Mouse (Mus musculus): ENCODE results near the gene Rangap1. TPM values are rescaled to one million over a fixed set of nuclear protein-coding genes. Genes with fewer than 3 reads are reported as not detected.

The Rangap1 gene
- polyA plus RNA-seq, 1 experiment, result 158 TPM

DNA sequence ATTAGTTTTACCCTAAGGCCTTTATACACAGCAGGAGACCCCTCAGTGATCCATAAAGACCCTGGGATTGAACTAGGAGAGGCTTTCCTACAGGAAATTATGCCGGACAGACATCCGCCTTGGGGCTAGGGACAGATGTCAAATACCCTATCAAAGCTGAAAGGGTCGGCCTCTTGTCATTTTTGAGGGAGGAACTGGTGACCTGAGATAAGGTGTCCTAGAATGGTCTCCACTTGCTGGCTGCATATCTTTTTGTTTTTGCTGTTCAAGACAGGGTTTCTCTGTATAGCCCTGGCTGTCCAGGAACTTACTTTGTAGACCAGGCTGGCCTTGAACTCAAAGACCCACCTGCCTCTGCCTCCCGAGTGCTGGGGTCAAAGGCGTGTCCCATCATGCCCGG is 19.2 kb upstream of the Rangap1 start:
- H3K36me3 ChIP-seq (ENCODE audit: control insufficient read depth, insufficient read depth, low read length, poor library complexity, severe bottlenecking), result no peaks in the 10 kb centered on the region
- H3K9ac ChIP-seq (ENCODE audit: low read depth, poor library complexity, severe bottlenecking), result no peak overlapping the region
- H3K4me1 ChIP-seq (ENCODE audit: control insufficient read depth, insufficient read depth, low read length), result no peaks in the 10 kb centered on the region
- no peak for TF ChIP-seq EP300 (IDR thresholded peaks at IDR 0.05; ENCODE audit: insufficient read depth, low read depth, low read length)
- TF ChIP-seq CTCF (IDR thresholded peaks at IDR 0.05; ENCODE audit: low read depth, low read length), result no peak
- no peak for TF ChIP-seq POLR2A (IDR thresholded peaks at IDR 0.05; ENCODE audit: insufficient read depth, low read length)
- no peak overlapping the region for H3K4me3 ChIP-seq (ENCODE audit: low read depth, low read length)
- no peaks in the 10 kb centered on the region for H3K9me3 ChIP-seq (replicated peaks; ENCODE audit: control insufficient read depth, insufficient read depth, low read length, poor library complexity, severe bottlenecking)
- H3K27ac ChIP-seq (ENCODE audit: insufficient read depth, low read length), result no peak overlapping the region
- H3K27me3 ChIP-seq (ENCODE audit: control insufficient read depth, insufficient read depth, low read length, poor library complexity, severe bottlenecking), result no peaks in the 10 kb centered on the region

DNA sequence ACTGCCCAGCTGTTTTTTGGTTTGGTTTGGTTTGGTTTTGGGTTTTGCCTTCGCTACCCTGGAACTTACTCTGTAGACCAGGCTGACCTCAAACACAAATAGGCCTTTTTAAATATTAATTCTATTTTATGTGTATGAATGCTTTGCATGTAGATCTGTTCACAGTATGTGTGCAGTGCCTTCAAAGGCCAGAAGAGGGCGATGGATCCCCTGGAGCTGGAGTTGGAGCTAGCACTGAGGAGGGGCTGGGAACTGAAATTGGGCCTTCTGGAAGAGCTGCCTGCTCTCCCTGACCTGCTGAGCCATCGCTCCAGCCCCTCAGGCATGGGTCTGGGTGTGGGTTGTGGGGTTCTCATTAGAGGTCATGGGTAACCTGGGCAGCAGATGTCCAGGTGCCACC is 16.6 kb upstream of the Rangap1 start:
- H3K27ac ChIP-seq (ENCODE audit: insufficient read depth, low read length), result no peak overlapping the region
- no peaks in the 10 kb centered on the region for H3K4me1 ChIP-seq (ENCODE audit: control insufficient read depth, insufficient read depth, low read length)
- peak; percentile 31 for TF ChIP-seq CTCF (IDR thresholded peaks at IDR 0.05; ENCODE audit: low read depth, low read length)
- TF ChIP-seq EP300 (IDR thresholded peaks at IDR 0.05; ENCODE audit: insufficient read depth, low read depth, low read length), result no peak
- TF ChIP-seq POLR2A (IDR thresholded peaks at IDR 0.05; ENCODE audit: insufficient read depth, low read length), result no peak
- no peaks in the 10 kb centered on the region for H3K36me3 ChIP-seq (ENCODE audit: control insufficient read depth, insufficient read depth, low read length, poor library complexity, severe bottlenecking)
- H3K4me3 ChIP-seq (ENCODE audit: low read depth, low read length), result no peak overlapping the region
- H3K9ac ChIP-seq (ENCODE audit: low read depth, poor library complexity, severe bottlenecking), result no peak overlapping the region
- no peaks in the 10 kb centered on the region for H3K27me3 ChIP-seq (ENCODE audit: control insufficient read depth, insufficient read depth, low read length, poor library complexity, severe bottlenecking)
- H3K9me3 ChIP-seq (replicated peaks; ENCODE audit: control insufficient read depth, insufficient read depth, low read length, poor library complexity, severe bottlenecking), result no peaks in the 10 kb centered on the region

DNA sequence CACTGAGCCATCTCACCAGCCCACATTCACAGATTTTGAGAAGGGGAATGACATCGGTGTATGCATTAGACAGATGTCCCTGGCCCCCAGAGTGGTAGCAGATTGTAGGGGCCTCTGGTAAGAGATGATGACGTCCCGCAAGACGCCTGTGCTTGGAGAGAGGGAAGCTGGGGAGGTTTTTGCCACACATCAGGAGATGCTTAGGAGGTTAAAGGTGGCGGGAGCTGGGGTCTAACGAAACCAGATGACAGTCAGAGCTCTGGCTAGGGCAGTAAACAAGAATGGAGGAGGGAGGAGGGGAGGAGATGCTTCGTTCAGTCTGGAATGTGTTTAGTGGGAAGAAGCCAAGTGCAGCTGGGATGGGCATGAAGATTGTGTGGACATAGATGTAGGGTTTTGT is 16.1 kb upstream of the Rangap1 start:
- H3K4me3 ChIP-seq (ENCODE audit: low read depth, low read length), result no peak overlapping the region
- no peak for TF ChIP-seq CTCF (IDR thresholded peaks at IDR 0.05; ENCODE audit: low read depth, low read length)
- no peak for TF ChIP-seq POLR2A (IDR thresholded peaks at IDR 0.05; ENCODE audit: insufficient read depth, low read length)
- no peak for TF ChIP-seq EP300 (IDR thresholded peaks at IDR 0.05; ENCODE audit: insufficient read depth, low read depth, low read length)
- no peaks in the 10 kb centered on the region for H3K36me3 ChIP-seq (ENCODE audit: control insufficient read depth, insufficient read depth, low read length, poor library complexity, severe bottlenecking)
- no peaks in the 10 kb centered on the region for H3K9me3 ChIP-seq (replicated peaks; ENCODE audit: control insufficient read depth, insufficient read depth, low read length, poor library complexity, severe bottlenecking)
- H3K27ac ChIP-seq (ENCODE audit: insufficient read depth, low read length), result no peak overlapping the region
- no peaks in the 10 kb centered on the region for H3K27me3 ChIP-seq (ENCODE audit: control insufficient read depth, insufficient read depth, low read length, poor library complexity, severe bottlenecking)
- H3K9ac ChIP-seq (ENCODE audit: low read depth, poor library complexity, severe bottlenecking), result no peak overlapping the region
- H3K4me1 ChIP-seq (ENCODE audit: control insufficient read depth, insufficient read depth, low read length), result no peaks in the 10 kb centered on the region

DNA sequence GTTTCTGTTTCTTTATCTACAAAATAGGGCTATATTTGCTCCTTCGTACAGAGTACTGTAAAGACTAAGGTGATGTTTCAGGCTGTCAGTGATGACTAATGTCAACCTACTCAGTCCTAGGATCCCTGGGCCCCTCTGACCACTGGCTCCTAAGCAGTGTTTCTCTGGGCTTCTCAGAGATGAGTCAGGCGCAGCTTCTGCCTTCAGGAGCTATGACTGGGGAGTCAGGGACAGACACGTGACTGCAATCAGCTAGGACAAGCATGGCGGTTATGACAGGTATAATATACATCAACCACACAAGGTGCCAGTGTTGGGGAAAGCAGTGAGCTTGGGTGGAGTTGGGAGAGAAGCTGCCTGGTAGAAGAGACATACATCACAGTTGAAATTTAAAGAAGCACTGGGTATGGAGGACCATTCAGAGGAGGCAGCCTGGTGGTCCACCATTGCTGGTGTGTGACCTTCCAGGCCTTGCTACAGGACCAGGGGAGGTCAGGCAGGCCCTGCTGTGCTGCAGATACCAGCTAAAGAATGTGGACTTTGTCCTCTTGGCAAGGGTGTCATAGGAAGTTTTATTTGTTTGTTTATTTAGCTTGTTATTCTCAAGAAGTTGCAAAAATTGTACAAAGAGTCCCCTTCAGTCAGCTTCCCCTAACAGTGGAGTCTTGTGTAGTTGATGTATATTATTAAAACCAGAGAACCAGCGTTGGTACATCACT is 15.2 kb upstream of the Rangap1 start:
- Histone ChIP-seq H3K9ac (ENCODE audit: low read depth, poor library complexity, severe bottlenecking) (no peak overlapping the region), H3K4me3 (ENCODE audit: low read depth, low read length) (no peak overlapping the region), H3K36me3 (ENCODE audit: control insufficient read depth, insufficient read depth, low read length, poor library complexity, severe bottlenecking) (no peaks in the 10 kb centered on the region), H3K9me3 (replicated peaks; ENCODE audit: control insufficient read depth, insufficient read depth, low read length, poor library complexity, severe bottlenecking) (no peaks in the 10 kb centered on the region), H3K4me1 (ENCODE audit: control insufficient read depth, insufficient read depth, low read length) (no peaks in the 10 kb centered on the region), H3K27me3 (ENCODE audit: control insufficient read depth, insufficient read depth, low read length, poor library complexity, severe bottlenecking) (no peaks in the 10 kb centered on the region), H3K27ac (ENCODE audit: insufficient read depth, low read length) (no peak overlapping the region)
- TF ChIP-seq CTCF (IDR thresholded peaks at IDR 0.05; ENCODE audit: low read depth, low read length) (no peak), EP300 (IDR thresholded peaks at IDR 0.05; ENCODE audit: insufficient read depth, low read depth, low read length) (no peak), POLR2A (IDR thresholded peaks at IDR 0.05; ENCODE audit: insufficient read depth, low read length) (no peak)

DNA sequence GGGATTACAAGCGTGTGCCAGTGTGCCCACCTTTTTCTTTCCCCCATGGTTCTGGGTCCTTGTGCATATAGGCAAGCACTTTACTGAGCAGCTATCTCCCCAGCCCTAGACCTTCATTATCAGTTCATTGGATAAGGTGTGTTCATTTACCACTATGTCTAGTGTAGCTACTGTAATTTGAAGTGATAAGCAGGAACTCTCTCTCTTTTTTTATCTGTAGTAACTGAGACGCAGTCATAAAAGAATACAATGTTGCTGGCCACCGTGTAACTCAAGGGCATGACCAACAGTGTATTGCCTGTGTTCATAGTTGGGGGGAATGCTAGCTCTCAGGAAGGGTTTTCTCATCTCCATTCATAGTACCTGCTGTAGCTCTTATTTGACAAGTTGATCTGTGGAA is 14.2 kb upstream of the Rangap1 start:
- H3K27ac ChIP-seq (ENCODE audit: insufficient read depth, low read length), result no peak overlapping the region
- H3K9me3 ChIP-seq (replicated peaks; ENCODE audit: control insufficient read depth, insufficient read depth, low read length, poor library complexity, severe bottlenecking), result no peaks in the 10 kb centered on the region
- TF ChIP-seq EP300 (IDR thresholded peaks at IDR 0.05; ENCODE audit: insufficient read depth, low read depth, low read length) (no peak), POLR2A (IDR thresholded peaks at IDR 0.05; ENCODE audit: insufficient read depth, low read length) (no peak), CTCF (IDR thresholded peaks at IDR 0.05; ENCODE audit: low read depth, low read length) (no peak)
- no peaks in the 10 kb centered on the region for H3K36me3 ChIP-seq (ENCODE audit: control insufficient read depth, insufficient read depth, low read length, poor library complexity, severe bottlenecking)
- no peaks in the 10 kb centered on the region for H3K27me3 ChIP-seq (ENCODE audit: control insufficient read depth, insufficient read depth, low read length, poor library complexity, severe bottlenecking)
- no peak overlapping the region for H3K4me3 ChIP-seq (ENCODE audit: low read depth, low read length)
- no peak overlapping the region for H3K9ac ChIP-seq (ENCODE audit: low read depth, poor library complexity, severe bottlenecking)
- no peaks in the 10 kb centered on the region for H3K4me1 ChIP-seq (ENCODE audit: control insufficient read depth, insufficient read depth, low read length)

DNA sequence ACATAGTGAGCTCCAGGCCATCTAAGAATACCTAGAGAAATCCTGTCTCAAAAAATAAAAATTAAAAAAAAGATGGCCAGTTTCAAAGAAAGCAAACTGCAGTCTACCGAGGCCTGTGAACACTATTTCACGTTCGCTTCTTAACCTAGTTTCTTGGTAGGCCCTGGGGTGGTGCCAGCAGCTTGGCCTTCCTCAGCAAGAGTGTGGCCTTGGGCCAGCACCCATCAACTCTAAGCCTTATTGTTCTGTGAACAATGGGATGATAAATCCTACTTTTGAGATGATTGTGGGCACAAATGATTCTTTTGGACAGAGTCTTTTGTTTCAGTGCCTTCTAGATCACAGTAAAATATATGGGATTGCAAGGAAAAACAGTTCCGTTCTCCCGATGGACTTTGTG is 13.4 kb upstream of the Rangap1 start:
- no peaks in the 10 kb centered on the region for H3K36me3 ChIP-seq (ENCODE audit: control insufficient read depth, insufficient read depth, low read length, poor library complexity, severe bottlenecking)
- no peak overlapping the region for H3K27ac ChIP-seq (ENCODE audit: insufficient read depth, low read length)
- H3K4me3 ChIP-seq (ENCODE audit: low read depth, low read length), result no peak overlapping the region
- H3K27me3 ChIP-seq (ENCODE audit: control insufficient read depth, insufficient read depth, low read length, poor library complexity, severe bottlenecking), result no peaks in the 10 kb centered on the region
- no peaks in the 10 kb centered on the region for H3K9me3 ChIP-seq (replicated peaks; ENCODE audit: control insufficient read depth, insufficient read depth, low read length, poor library complexity, severe bottlenecking)
- no peak for TF ChIP-seq POLR2A (IDR thresholded peaks at IDR 0.05; ENCODE audit: insufficient read depth, low read length)
- TF ChIP-seq CTCF (IDR thresholded peaks at IDR 0.05; ENCODE audit: low read depth, low read length), result no peak
- no peak for TF ChIP-seq EP300 (IDR thresholded peaks at IDR 0.05; ENCODE audit: insufficient read depth, low read depth, low read length)
- H3K4me1 ChIP-seq (ENCODE audit: control insufficient read depth, insufficient read depth, low read length), result no peaks in the 10 kb centered on the region
- H3K9ac ChIP-seq (ENCODE audit: low read depth, poor library complexity, severe bottlenecking), result no peak overlapping the region
